27 mouse cellular contexts compared by ENCODE assay signal in the genomic region with DNA sequence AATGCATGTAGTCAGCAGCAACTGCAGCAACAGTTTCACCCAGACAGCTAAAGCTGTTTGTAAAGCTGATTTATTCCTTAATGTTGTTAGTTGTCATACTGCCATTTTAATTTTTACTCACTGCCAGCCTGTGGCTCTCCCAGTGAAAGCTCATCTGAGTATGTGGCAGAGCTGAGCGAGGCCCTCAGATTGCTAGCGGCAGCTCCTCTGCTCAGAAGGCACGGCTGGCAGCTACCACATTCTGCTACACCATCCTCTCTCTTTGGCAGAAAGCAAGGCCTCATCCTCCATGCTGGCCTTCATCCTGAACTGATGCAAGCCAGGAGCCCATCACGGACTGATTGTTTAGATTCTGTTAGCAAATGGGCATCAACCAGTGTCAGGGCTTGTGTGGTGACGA.
DNase-seq lines count a peak whose midpoint lies in the region; ATAC-seq lines count a peak whose summit lies in the region.
"Had no signal": no experiment of that assay in that cellular context is flagged by ENCODE, and none has a peak within 500 bp of the region (broad histone marks: within the 10 kb centered on the region; RNA-seq: fewer than 3 reads in every experiment).

No protein-coding gene starts in this region.

- H3K27ac ChIP-seq in forebrain, embryonic 13.5 days: no peak overlapping the region
- H3K27ac ChIP-seq in forebrain, embryonic 10.5 days: no peak overlapping the region
- H3K27ac ChIP-seq: embryonic facial prominence, embryonic 13.5 days; heart, embryonic 10.5 days; heart, embryonic 15.5 days; kidney, embryonic 15.5 days; limb, embryonic 12.5 days; liver, embryonic 15.5 days; midbrain, embryonic 15.5 days; stomach, embryonic 15.5 days had no signal

- no peak overlapping the region for H3K9ac ChIP-seq in forebrain, embryonic 13.5 days
- H3K9ac ChIP-seq: embryonic facial prominence, embryonic 13.5 days; heart, embryonic 15.5 days; kidney, embryonic 15.5 days; limb, embryonic 12.5 days; liver, embryonic 15.5 days; lung, embryonic 14.5 days; midbrain, embryonic 15.5 days; stomach, embryonic 15.5 days had no signal

- DNase-seq in forebrain, embryonic 10.5 days (ENCODE audit: extremely low spot score, low spot score): no peak
- peak; percentile 25 to 37 for DNase-seq in layer of hippocampus, adult 18-20 months (ENCODE audit: low spot score in 2 of 2)
- no peak for DNase-seq in layer of hippocampus, postnatal 25 days (ENCODE audit: extremely low spot score in 1 of 2, low spot score in 1 of 2)
- peak; percentile 16 for DNase-seq in brain, embryonic 18.5 days (ENCODE audit: low read depth, low spot score)
- peak; percentile 4 to 14 for DNase-seq in layer of hippocampus, postnatal 10 days (ENCODE audit: low spot score in 2 of 2)
- no peak for DNase-seq in spleen, postnatal 4 days (ENCODE audit: low spot score in 2 of 2)
- no peak for DNase-seq in right cerebral cortex, adult 2 months (ENCODE audit: low spot score in 2 of 2)
- DNase-seq: adrenal gland, postnatal 14 days; cerebellum, adult 2 months; gastrocnemius, postnatal 25 days; heart, adult 11 months; kidney, adult 18-20 months; kidney, postnatal 4 days; lung, embryonic 14.5 days; lung, postnatal 14 days; right cerebral cortex, postnatal 14 days had no signal

- no peak overlapping the region for H3K4me3 ChIP-seq in forebrain, embryonic 13.5 days
- no peak overlapping the region for H3K4me3 ChIP-seq in forebrain, embryonic 10.5 days
- H3K4me3 ChIP-seq: embryonic facial prominence, embryonic 13.5 days; heart, embryonic 10.5 days; heart, embryonic 15.5 days; kidney, embryonic 15.5 days; limb, embryonic 12.5 days; liver, embryonic 15.5 days; midbrain, embryonic 15.5 days; stomach, embryonic 15.5 days had no signal

- ATAC-seq in forebrain, embryonic 13.5 days: peak; percentile 73; the same call in 1 of the 2 replicates
- ATAC-seq: hindbrain, embryonic 16.5 days; midbrain, embryonic 15.5 days; Patski had no signal

- WGBS in forebrain, embryonic 13.5 days: 79% methylated on average over 5 of the region's 5 CpGs
- 88% methylated on average over 5 of the region's 5 CpGs for WGBS in forebrain, embryonic 10.5 days

- H3K9me3 ChIP-seq in forebrain, embryonic 13.5 days (replicated peaks): no peaks in the 10 kb centered on the region
- no peaks in the 10 kb centered on the region for H3K9me3 ChIP-seq in forebrain, embryonic 10.5 days
- H3K9me3 ChIP-seq: embryonic facial prominence, embryonic 13.5 days; heart, embryonic 10.5 days; heart, embryonic 15.5 days; kidney, embryonic 15.5 days; limb, embryonic 12.5 days; liver, embryonic 15.5 days; midbrain, embryonic 15.5 days; stomach, embryonic 15.5 days had no signal

- H3K36me3 ChIP-seq in forebrain, embryonic 13.5 days (ENCODE audit: poor library complexity, severe bottlenecking): no peaks in the 10 kb centered on the region
- no peaks in the 10 kb centered on the region for H3K36me3 ChIP-seq in forebrain, embryonic 10.5 days (replicated peaks)
- H3K36me3 ChIP-seq: embryonic facial prominence, embryonic 13.5 days; heart, embryonic 10.5 days; heart, embryonic 15.5 days; kidney, embryonic 15.5 days; limb, embryonic 12.5 days; liver, embryonic 15.5 days; midbrain, embryonic 15.5 days; stomach, embryonic 15.5 days had no signal

- H3K27me3 ChIP-seq in forebrain, embryonic 13.5 days: 0 out of 2 replicates have a peak, but pooled peaks cover 3% of the 10 kb centered on the region
- H3K27me3 ChIP-seq in forebrain, embryonic 10.5 days (ENCODE audit: poor library complexity, severe bottlenecking): peaks cover 88% of the 10 kb centered on the region
- H3K27me3 ChIP-seq: heart, embryonic 15.5 days; liver, embryonic 15.5 days; midbrain, embryonic 15.5 days; stomach, embryonic 15.5 days had no signal

- no peak overlapping the region for H3K4me2 ChIP-seq in forebrain, embryonic 13.5 days
- H3K4me2 ChIP-seq: embryonic facial prominence, embryonic 13.5 days; heart, embryonic 15.5 days; kidney, embryonic 15.5 days; limb, embryonic 12.5 days; liver, embryonic 15.5 days; lung, embryonic 14.5 days; midbrain, embryonic 15.5 days; stomach, embryonic 15.5 days had no signal

- no peaks in the 10 kb centered on the region for H3K4me1 ChIP-seq in forebrain, embryonic 13.5 days
- H3K4me1 ChIP-seq in forebrain, embryonic 10.5 days: no peaks in the 10 kb centered on the region
- H3K4me1 ChIP-seq: embryonic facial prominence, embryonic 13.5 days; heart, embryonic 10.5 days; heart, embryonic 15.5 days; kidney, embryonic 15.5 days; limb, embryonic 12.5 days; liver, embryonic 15.5 days; midbrain, embryonic 15.5 days; stomach, embryonic 15.5 days had no signal

Comparison
In these comparisons a context has a peak if more than half of its experiments do, and no peak if none do; other contexts are left out.
1. DNase-seq: peak in layer of hippocampus, adult 18-20 months (2 of 2), brain, embryonic 18.5 days (single experiment) and layer of hippocampus, postnatal 10 days (2 of 2); none in forebrain, embryonic 10.5 days (single experiment), layer of hippocampus, postnatal 25 days (0 of 2), spleen, postnatal 4 days (0 of 2) and right cerebral cortex, adult 2 months (0 of 2).